Mouse (Mus musculus) splenic B cell, adult 2 months (primary cell): ENCODE measurements around the gene Ctnnal1.
A peak's percentile ranks its signal among the peaks of the same experiment; 100 is the strongest.

Experiments used
- DNase-seq: peaks from one replicate; pipeline ENCODE4 v3.0.0-alpha.2; 2011; ENCODE audit warnings: low read depth, low spot score
- H3K27me3 ChIP-seq: 2 replicates; pipeline ENCODE4 v1.6.1; 2012; ENCODE audit warnings: mild to moderate bottlenecking, low read length, moderate library complexity, mixed read lengths; ENCODE audit not compliant: control insufficient read depth, poor library complexity, insufficient read depth, severe bottlenecking
- H3K36me3 ChIP-seq: 2 replicates; pipeline ENCODE4 v1.6.1; 2012; ENCODE audit warnings: mild to moderate bottlenecking, low read length, moderate library complexity, mixed read lengths; ENCODE audit not compliant: control insufficient read depth, poor library complexity, insufficient read depth, severe bottlenecking

Gene Ctnnal1

DNA sequence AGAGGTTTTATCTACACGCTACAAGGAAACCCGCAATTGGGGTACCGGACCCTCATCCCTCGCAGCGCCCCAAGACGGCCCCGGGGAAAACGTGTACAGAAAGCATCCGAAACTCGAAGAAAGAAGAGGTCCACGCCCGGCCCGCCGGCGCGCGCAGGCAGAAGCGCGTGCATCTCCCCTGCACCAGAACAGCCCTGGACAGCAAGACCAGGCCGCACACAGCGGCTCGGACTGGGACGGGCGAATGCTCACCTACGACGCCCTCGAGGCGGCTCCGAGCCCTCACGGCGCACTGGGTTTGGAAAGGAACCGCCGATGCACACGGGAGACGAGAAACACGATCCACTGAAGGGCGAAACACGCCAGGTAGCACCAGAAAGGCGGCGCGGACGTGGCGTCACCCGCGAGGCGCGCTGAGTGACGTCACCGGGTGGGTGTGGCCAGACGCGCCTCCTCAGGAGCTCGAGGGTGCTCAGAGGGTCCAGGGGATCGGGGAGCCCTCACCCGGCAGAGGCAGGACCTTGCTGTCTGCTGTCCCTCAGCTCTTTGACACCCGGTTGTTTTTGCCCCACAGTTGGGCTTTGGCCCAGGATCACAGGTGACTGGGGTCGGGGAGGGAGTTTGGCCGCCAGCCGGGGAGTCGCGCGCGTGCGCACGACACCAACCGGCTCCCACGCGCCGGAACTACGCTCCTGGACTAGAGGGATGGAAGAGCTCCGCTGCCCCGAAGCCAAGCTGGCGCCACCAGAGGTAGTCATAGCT, 62.9 kb downstream of the Ctnnal1 start, which contains the start of the genes Elp1 and Fam206a:
TSS of gene Elp1 (minus strand) at position 425 of the 762 bp plus-strand sequence.
TSS of gene Fam206a (plus strand) at position 439 of the 762 bp plus-strand sequence.
- Histone ChIP-seq H3K36me3 (peaks cover 4% of the 10 kb centered on the region), H3K27me3 (no peaks in the 10 kb centered on the region)
- DNase-seq = peak; percentile 94

DNA sequence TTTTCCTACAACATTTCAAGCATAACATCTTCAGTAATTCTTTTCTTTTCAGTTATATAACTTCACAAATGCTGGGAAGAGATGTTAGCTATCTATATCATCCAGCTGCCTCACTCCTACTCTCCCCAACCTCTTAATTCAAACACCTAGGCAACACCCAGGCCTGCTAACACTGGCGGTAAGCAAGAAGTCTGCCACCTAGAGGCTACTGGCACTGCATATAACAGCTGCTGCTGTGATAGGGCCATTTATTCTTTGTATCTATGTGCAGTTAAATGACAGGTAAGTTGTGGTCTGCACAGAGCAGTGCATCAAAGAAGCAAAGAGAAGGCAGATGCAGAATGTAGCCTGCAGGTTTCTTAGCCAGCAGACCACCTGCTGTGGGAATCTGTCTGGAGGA, 73.6 kb downstream of the Ctnnal1 start:
- Histone ChIP-seq H3K27me3 (no peaks in the 10 kb centered on the region), H3K36me3 (peaks cover 8% of the 10 kb centered on the region)
- DNase-seq = peak; percentile 11

DNA sequence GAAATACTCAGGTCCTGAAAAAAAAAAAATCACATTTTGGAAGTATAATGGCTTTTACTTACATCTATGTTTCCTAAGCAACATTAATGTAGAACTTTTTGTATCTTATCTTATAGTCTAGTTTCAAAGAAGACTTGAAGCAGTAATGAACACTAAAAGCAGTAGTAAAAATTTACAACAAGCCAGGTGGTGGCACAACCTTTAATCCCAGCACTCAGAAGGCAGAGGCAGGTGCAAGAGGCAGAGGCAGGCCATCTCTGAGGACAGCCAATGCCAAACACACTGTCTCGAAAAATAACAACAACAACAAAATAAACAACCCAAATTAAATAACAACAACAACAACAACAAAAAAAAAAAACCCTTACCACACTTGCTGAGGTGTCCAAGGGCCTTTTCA, 93.9 kb downstream of the Ctnnal1 start:
- peaks cover 17% of the 10 kb centered on the region for H3K36me3 ChIP-seq
- H3K27me3 ChIP-seq = no peaks in the 10 kb centered on the region
- DNase-seq = no peak

DNA sequence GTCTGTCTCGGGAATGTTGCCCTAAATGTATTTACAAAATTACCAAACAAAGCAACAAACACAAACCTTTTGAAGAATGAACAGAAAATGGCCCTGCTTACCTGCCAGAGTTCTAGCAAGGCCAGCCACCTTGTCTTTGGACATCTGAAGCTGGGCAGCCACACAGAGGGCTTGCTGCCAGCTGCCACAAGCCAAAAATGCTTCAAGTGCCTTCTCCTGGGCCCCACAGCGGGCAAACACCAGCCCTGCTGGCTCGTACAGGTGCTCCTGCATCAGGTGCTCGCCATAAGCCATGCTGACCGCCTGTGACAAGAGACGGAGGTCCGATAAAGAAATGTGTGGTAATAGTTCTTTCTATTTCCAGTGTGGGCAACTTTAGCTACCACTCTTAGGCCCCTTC, 96.1 kb downstream of the Ctnnal1 start:
- DNase-seq = no peak
- no peaks in the 10 kb centered on the region for H3K27me3 ChIP-seq
- H3K36me3 ChIP-seq = peaks cover 20% of the 10 kb centered on the region

DNA sequence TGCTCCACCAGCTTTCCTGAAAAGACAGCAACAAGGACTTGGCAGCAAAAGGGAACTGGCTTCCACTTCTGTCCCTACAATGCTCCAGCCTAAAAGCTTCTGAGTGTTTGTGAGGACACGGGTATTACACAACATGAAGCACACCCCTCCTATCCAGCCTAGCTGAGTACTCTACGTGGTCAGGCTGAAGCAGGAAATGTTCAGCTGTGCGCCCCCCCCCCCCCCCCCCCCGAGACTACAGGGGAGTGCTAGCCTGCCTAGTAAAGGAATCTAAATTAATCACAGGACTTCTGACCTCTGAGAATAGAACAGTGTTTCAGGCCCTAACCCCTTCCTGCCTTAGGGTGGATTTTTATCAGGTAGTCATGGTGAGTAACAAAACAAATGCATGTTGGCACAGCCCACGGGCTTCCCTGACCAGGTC, 97.1 kb downstream of the Ctnnal1 start:
- H3K27me3 ChIP-seq = no peaks in the 10 kb centered on the region
- H3K36me3 ChIP-seq = peaks cover 16% of the 10 kb centered on the region
- DNase-seq = no peak
